Mouse (Mus musculus) embryonic facial prominence, embryonic 13.5 days (tissue): ENCODE results near the gene Glcci1. TPM values are rescaled to one million over a fixed set of nuclear protein-coding genes. Genes with fewer than 3 reads are reported as not detected.
"Not testable (repeated sequence)": the region's sequence is repeated elsewhere in the genome, so short reads cannot be mapped to it uniquely, and the experiment has no call there.

Experiments
- ATAC-seq: fragments of 200-750 bp; cut with Nextera tagmentation; 2 replicates; pipeline ENCODE4 v1.8.0; 2017; ENCODE audit warnings: low read depth; ENCODE audit not compliant: insufficient number of reproducible peaks, insufficient read depth, low FRiP score, low TSS enrichment
- H3K27ac ChIP-seq: fragments of 300-500 bp; sonication (generic); 2 replicates; pipeline ENCODE4 v1.5.1; 2015; ENCODE audit warnings: moderate library complexity, mild to moderate bottlenecking, inconsistent platforms
- H3K27me3 ChIP-seq: fragments of 300-500 bp; sonication (generic); 2 replicates; pipeline ENCODE4 v1.6.1; 2015; ENCODE audit warnings: mild to moderate bottlenecking, inconsistent platforms
- H3K36me3 ChIP-seq: fragments of 300-500 bp; sonication (generic); 2 replicates; pipeline ENCODE4 v1.6.1; 2015; ENCODE audit warnings: mild to moderate bottlenecking, inconsistent platforms
- H3K4me1 ChIP-seq: fragments of 300-500 bp; sonication (generic); 2 replicates; pipeline ENCODE4 v1.6.1; 2015; ENCODE audit warnings: inconsistent platforms
- H3K4me2 ChIP-seq: fragments of 300-500 bp; sonication (generic); 2 replicates; pipeline ENCODE4 v1.6.1; 2015; ENCODE audit warnings: moderate library complexity, mild to moderate bottlenecking, inconsistent platforms
- H3K4me3 ChIP-seq: fragments of 300-500 bp; sonication (generic); 2 replicates; pipeline ENCODE4 v1.5.1; 2015; ENCODE audit warnings: mild to moderate bottlenecking, inconsistent platforms
- H3K9ac ChIP-seq: fragments of 300-500 bp; sonication (generic); 2 replicates; pipeline ENCODE4 v1.6.1; 2015; ENCODE audit warnings: mild to moderate bottlenecking, inconsistent platforms
- H3K9me3 ChIP-seq: fragments of 300-500 bp; sonication (generic); 2 replicates; pipeline ENCODE4 v1.6.1; 2016; ENCODE audit warnings: inconsistent platforms
- WGBS: fragments of 180-500 bp; shearing (Covaris S2); methylation state at CpG from one replicate; pipeline ENCODE4 v1.1.7; 2015; ENCODE audit warnings: mixed read lengths; 5-methylcytosine and 5-hydroxymethylcytosine counted together
- polyA plus RNA-seq: library from polyadenylated mRNA; unstranded; fragments of >200 nt; fragmentation: Nextera tagmentation; extraction: Ambion mirVana; gene quantifications from 2 replicates; pipeline ENCODE4 v1.2.1, GENCODE M21; 2015

Gene Glcci1
- polyA plus RNA-seq, 1 experiment from 2014 or later: 6.6 TPM

DNA sequence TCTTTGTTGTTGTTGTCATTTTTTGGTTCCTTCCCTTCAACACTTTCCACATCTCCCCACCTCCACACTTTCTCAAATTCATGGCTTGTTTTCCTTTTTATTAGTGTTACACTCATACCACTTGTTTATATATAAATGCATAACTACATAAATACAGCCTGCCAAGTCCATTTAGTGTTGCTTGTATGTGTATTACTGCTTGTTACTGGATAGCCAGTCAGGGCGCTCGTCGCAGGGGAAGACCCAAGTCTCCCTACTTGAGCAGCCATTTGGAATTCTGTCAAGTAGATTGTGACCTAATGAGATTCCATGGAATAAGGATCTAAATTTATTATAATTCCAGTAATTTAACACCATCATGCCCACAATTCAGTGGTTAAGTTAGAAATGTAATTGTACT lies 10.3 kb downstream of the Glcci1 start:
- no peaks in the 10 kb centered on the region for H3K9me3 ChIP-seq
- H3K9ac ChIP-seq: no peak overlapping the region
- no peak overlapping the region for H3K27ac ChIP-seq
- H3K4me2 ChIP-seq: no peak overlapping the region
- H3K27me3 ChIP-seq: no peaks in the 10 kb centered on the region
- H3K4me3 ChIP-seq: no peak overlapping the region
- no peak for ATAC-seq
- WGBS: 83% methylated on average over 3 of the region's 3 CpGs
- H3K4me1 ChIP-seq: no peaks in the 10 kb centered on the region
- H3K36me3 ChIP-seq: no peaks in the 10 kb centered on the region

GRCm38 (mm10) chr6:8521231-8521630 lies 11.8 kb downstream of the Glcci1 start:
- no peaks in the 10 kb centered on the region for H3K36me3 ChIP-seq
- H3K27ac ChIP-seq: no peak overlapping the region
- H3K4me1 ChIP-seq: no peaks in the 10 kb centered on the region
- no peak overlapping the region for H3K9ac ChIP-seq
- H3K27me3 ChIP-seq: no peaks in the 10 kb centered on the region
- H3K4me3 ChIP-seq: no peak overlapping the region
- ATAC-seq: no peak
- H3K9me3 ChIP-seq: no peaks in the 10 kb centered on the region
- 93% methylated on average over 4 of the region's 4 CpGs for WGBS
- H3K4me2 ChIP-seq: no peak overlapping the region

- no peak overlapping the region for H3K4me2 ChIP-seq
- H3K4me3 ChIP-seq: no peak overlapping the region
- H3K9ac ChIP-seq: no peak overlapping the region
- no peaks in the 10 kb centered on the region for H3K27me3 ChIP-seq
- no peaks in the 10 kb centered on the region for H3K9me3 ChIP-seq
- H3K36me3 ChIP-seq: no peaks in the 10 kb centered on the region
- ATAC-seq: no peak
- WGBS: 86% methylated on average over 5 of the region's 5 CpGs
- no peak overlapping the region for H3K27ac ChIP-seq
- no peaks in the 10 kb centered on the region for H3K4me1 ChIP-seq
Measured at GRCm38 (mm10) chr6:8524717-8525116, 15.3 kb downstream of the Glcci1 start.

- no peak overlapping the region for H3K4me3 ChIP-seq
- H3K9ac ChIP-seq: no peak overlapping the region
- no peaks in the 10 kb centered on the region for H3K27me3 ChIP-seq
- no peaks in the 10 kb centered on the region for H3K9me3 ChIP-seq
- no peaks in the 10 kb centered on the region for H3K36me3 ChIP-seq
- no peaks in the 10 kb centered on the region for H3K4me1 ChIP-seq
- no peak overlapping the region for H3K27ac ChIP-seq
- 80% methylated on average over 4 of the region's 4 CpGs for WGBS
- no peak overlapping the region for H3K4me2 ChIP-seq
- no peak for ATAC-seq
Measured at GRCm38 (mm10) chr6:8531104-8531894, 21.9 kb downstream of the Glcci1 start.

DNA sequence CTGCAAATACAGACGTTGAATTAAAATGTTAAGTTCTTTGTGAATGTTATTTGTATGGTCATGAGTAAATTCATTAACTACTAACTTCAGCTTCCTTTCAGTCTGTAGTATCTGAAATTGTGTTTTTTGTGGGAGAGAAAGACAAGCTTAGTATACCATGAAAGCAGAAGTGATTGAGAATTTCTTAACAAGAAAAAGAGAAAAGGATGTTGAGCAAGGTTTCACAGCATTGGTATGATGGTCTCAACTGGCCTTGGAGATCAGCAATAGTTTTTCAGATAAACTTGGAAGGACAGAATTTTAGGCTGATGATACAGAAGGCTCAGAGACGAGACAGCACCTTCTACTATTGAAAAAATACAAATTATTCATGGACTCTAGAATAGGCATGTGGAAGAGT lies 27.5 kb downstream of the Glcci1 start:
- H3K9me3 ChIP-seq: no peaks in the 10 kb centered on the region
- ATAC-seq: no peak
- no peaks in the 10 kb centered on the region for H3K27me3 ChIP-seq
- H3K4me3 ChIP-seq: no peak overlapping the region
- no peak overlapping the region for H3K27ac ChIP-seq
- H3K4me1 ChIP-seq: no peaks in the 10 kb centered on the region
- H3K4me2 ChIP-seq: no peak overlapping the region
- no peaks in the 10 kb centered on the region for H3K36me3 ChIP-seq
- H3K9ac ChIP-seq: no peak overlapping the region
- WGBS: 81% methylated on average over 2 of the region's 2 CpGs

- H3K27ac ChIP-seq, H3K4me3 ChIP-seq, H3K9me3 ChIP-seq, H3K27me3 ChIP-seq, ATAC-seq, H3K9ac ChIP-seq, H3K4me2 ChIP-seq, H3K4me1 ChIP-seq: not testable (repeated sequence)
- peaks cover 11% of the 10 kb centered on the region; the same call in 1 of the 2 replicates for H3K36me3 ChIP-seq
- WGBS: 85% methylated on average over 4 of the region's 4 CpGs
Measured at GRCm38 (mm10) chr6:8541531-8541930, 32.1 kb downstream of the Glcci1 start.

- no peaks in the 10 kb centered on the region for H3K9me3 ChIP-seq
- H3K4me3 ChIP-seq: no peak overlapping the region
- H3K4me2 ChIP-seq: no peak overlapping the region
- no peak for ATAC-seq
- H3K4me1 ChIP-seq: no peaks in the 10 kb centered on the region
- 95% methylated on average over 5 of the region's 5 CpGs for WGBS
- peaks cover 13% of the 10 kb centered on the region; the same call in 1 of the 2 replicates for H3K36me3 ChIP-seq
- no peak overlapping the region for H3K27ac ChIP-seq
- no peaks in the 10 kb centered on the region for H3K27me3 ChIP-seq
- no peak overlapping the region for H3K9ac ChIP-seq
Measured at GRCm38 (mm10) chr6:8544822-8545221, 35.4 kb downstream of the Glcci1 start.

DNA sequence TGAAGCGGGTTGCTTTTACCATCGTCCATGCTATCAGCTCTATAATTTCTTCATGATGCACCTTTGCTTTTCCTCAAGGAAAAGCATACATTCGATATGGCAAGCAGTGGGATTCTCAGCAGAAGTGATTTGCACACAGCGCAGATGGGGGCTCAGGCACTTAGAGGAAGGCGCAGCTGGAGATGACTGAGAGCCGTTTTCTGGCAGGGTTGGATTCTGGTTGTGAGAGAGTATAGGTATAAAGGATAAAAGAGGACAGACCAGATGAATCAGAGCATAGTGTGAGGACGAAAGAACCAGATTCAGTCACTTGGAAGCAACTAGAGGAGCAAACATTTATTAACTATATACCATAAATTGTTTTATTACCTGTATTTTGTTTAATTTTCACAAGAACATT lies 36.4 kb downstream of the Glcci1 start:
- H3K27ac ChIP-seq: no peak overlapping the region
- WGBS: 89% methylated on average over 7 of the region's 7 CpGs
- H3K4me3 ChIP-seq: no peak overlapping the region

GRCm38 (mm10) chr6:8551155-8551554 lies 41.8 kb downstream of the Glcci1 start:
- Histone ChIP-seq H3K9ac (no peak overlapping the region), H3K9me3 (no peaks in the 10 kb centered on the region), H3K4me1 (no peaks in the 10 kb centered on the region), H3K4me2 (no peak overlapping the region), H3K36me3 (peaks cover 10% of the 10 kb centered on the region), H3K27me3 (no peaks in the 10 kb centered on the region), H3K4me3 (no peak overlapping the region), H3K27ac (no peak overlapping the region)
- no peak for ATAC-seq
- 91% methylated on average over 2 of the region's 2 CpGs for WGBS

More for the DNA sequence above, 36.4 kb downstream of the Glcci1 start:
- Histone ChIP-seq H3K36me3 (peaks cover 13% of the 10 kb centered on the region; the same call in 1 of the 2 replicates), H3K4me1 (no peaks in the 10 kb centered on the region), H3K27me3 (no peaks in the 10 kb centered on the region), H3K9me3 (no peaks in the 10 kb centered on the region), H3K4me2 (no peak overlapping the region), H3K9ac (no peak overlapping the region)
- no peak for ATAC-seq

GRCm38 (mm10) chr6:8556849-8557571 lies 47.6 kb downstream of the Glcci1 start:
- Histone ChIP-seq H3K9ac (no peak overlapping the region), H3K4me2 (no peak overlapping the region), H3K4me3 (no peak overlapping the region), H3K36me3 (peaks cover 5% of the 10 kb centered on the region), H3K27ac (no peak overlapping the region), H3K27me3 (no peaks in the 10 kb centered on the region), H3K4me1 (no peaks in the 10 kb centered on the region), H3K9me3 (no peaks in the 10 kb centered on the region)
- WGBS: 90% methylated on average over 5 of the region's 5 CpGs
- no peak for ATAC-seq

GRCm38 (mm10) chr6:8560682-8561081 lies 51.3 kb downstream of the Glcci1 start:
- H3K9ac ChIP-seq: no peak overlapping the region
- H3K36me3 ChIP-seq: peaks cover 4% of the 10 kb centered on the region; the same call in 1 of the 2 replicates
- H3K4me1 ChIP-seq: no peaks in the 10 kb centered on the region
- no peak overlapping the region for H3K27ac ChIP-seq
- H3K27me3 ChIP-seq: no peaks in the 10 kb centered on the region
- ATAC-seq: no peak
- no peak overlapping the region for H3K4me2 ChIP-seq
- 96% methylated on average over 2 of the region's 2 CpGs for WGBS
- H3K4me3 ChIP-seq: no peak overlapping the region
- H3K9me3 ChIP-seq: no peaks in the 10 kb centered on the region

DNA sequence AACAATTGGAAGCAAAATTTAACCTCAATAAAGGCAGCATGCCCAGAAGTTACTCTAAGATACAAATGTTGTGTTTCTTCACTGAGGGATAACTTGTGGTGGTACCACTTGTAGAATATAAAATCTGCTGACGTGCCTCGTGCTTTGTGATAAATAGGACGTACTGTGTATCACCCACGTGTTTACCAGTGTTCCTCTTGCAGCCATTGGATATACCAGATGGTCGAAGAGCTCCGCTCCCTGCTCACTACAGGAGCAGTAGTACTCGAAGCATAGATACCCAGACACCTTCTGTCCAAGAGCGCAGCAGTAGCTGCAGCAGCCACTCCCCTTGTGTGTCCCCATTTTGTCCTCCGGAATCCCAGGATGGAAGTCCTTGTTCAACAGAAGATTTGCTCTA lies 73.0 kb downstream of the Glcci1 start:
- Histone ChIP-seq H3K9ac (no peak overlapping the region), H3K27me3 (no peaks in the 10 kb centered on the region), H3K4me3 (no peak overlapping the region), H3K4me2 (no peak overlapping the region), H3K4me1 (no peaks in the 10 kb centered on the region), H3K9me3 (no peaks in the 10 kb centered on the region), H3K36me3 (peaks cover 14% of the 10 kb centered on the region), H3K27ac (no peak overlapping the region)
- WGBS: 94% methylated on average over 9 of the region's 9 CpGs
- no peak for ATAC-seq
